Mouse (Mus musculus): ENCODE data around the gene Mrvi1.

GRCm38 (mm10) chr7:110988081-110988480, 5.8 kb upstream of the Mrvi1 start:
- TF ChIP-seq CTCF (IDR thresholded peaks at IDR 0.05) (no peak), POLR2A (IDR thresholded peaks at IDR 0.05; ENCODE audit: insufficient read depth, low read depth, low read length) (no peak), EP300 (IDR thresholded peaks at IDR 0.05; ENCODE audit: insufficient read depth, low read depth, low read length) (no peak)
